Mouse (Mus musculus) cerebellum, adult 11-12 months (tissue): Measurements from ENCODE around the gene Usp3.
A peak's percentile ranks its signal among the peaks of the same experiment; 100 is the strongest.

Experiments used
- DNase-seq: peaks from one replicate; pipeline ENCODE4 v3.0.0; 2022

Usp3 gene

DNA sequence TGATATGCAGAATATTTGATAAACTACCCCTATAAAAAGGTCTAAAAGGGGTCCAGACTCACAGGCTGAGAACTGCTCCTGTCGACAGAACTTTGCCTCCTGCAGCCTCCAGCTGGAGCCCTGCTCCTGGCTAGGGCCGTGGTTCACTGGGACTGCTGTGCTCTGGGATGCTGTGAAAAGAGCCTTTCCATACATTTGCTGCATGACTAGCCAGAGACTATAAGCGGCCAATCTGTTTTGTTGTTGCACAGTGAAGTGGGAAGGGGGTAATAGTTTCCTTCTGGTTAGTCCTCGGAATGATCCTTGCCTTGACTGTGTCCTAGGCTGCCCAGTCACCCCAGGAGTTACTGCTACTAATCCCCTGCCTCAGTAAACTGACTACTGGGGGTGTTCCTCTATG lies 86.9 kb downstream of the Usp3 start:
- no peak for DNase-seq

DNA sequence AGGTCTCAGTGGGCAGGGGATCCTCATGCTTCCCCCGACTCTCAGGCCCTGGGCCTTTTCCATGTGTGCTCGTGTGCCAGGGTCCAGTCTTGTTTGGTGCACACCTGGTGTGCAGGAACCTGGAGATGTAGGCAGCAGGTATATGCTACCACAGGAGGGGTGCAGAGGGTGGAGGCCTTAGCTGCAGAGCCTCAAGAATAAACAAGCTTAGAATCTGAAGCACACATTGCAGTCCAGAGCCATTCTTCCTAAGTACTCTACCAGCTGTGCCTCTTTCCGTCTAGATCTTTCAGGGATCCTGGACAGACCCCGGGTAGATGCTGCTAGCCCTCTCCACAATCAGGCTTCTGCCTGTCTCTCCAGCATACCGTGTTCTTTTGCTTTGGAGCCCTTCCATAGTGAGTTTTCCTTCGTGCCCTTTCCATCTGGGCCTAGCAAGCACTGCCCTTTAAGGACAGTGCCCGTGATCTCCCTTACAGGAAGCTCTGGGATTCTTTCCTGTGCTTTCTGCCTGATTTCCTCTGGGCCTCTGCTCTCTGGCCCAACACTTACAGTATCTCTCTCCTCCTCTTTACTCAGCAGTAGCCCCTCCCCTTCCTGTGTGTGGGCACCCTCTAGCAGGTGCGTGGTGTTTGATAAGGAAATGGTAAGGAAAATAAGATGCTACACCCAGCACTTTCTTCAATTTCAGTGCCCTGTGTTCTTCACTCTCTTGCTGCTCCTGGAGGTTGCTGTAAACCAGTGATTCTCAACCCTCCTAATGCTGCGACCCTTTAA lies 87.6 kb downstream of the Usp3 start:
- no peak for DNase-seq

DNA sequence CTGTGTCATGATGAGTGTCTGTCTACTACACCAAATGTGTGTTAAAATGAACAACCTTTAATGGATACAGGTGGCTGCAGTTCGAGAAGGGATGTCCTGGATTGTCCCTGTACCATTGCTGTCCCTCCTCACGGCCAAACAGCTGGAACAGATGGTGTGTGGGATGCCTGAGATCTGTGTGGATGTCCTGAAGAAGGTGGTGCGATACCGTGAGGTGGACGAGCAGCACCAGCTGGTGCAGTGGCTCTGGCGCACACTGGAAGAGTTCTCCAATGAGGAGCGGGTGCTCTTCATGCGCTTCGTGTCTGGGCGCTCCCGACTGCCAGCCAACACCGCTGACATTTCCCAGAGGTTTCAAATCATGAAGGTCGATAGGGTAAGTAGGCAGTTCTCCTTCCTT lies 88.4 kb downstream of the Usp3 start:
- peak; percentile 24 for DNase-seq

DNA sequence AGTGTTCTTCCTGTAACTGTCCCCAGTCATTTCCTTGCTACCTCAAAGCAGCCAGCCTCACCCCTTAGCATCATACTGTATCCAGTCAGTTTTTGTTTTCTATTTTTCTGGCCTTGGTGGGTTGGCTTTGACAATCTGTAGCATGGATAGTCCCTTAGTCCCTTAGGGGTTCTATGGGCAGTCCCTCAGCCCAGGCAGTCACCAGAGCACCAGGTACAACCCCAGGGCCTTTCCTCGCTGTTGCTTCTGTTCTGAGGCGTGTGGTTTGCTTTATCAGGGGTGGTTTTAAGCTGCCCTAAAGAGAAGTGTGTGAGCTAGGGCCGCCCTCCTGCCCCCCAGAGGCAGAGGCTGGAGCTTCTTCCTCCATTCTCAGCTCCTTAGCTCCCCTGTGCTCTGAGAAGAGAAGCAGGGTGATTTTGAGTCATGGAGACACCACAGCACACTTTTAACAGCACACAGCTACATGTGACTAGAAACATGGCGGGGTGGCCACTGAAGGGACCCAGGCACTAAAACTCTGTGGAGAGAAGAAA lies 89.0 kb downstream of the Usp3 start:
- no peak for DNase-seq

DNA sequence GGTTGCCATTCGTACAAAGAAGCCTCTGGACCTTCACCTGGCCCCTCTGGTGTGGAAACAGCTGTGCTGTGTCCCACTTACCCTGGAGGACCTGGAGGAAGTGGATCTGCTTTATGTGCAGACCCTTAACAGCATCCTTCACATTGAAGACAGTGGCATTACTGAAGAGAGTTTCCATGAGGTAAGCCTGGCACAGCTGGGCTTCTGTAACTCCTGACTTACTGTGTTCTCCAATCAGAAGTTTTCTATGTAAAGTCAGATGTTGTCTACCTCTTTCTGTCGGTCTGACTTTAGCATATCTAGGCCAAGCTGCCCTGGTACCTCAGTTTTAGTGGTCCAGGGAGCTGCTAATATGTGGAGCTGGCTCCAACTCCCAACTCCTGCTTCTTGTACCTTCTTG lies 91.7 kb downstream of the Usp3 start:
- no peak for DNase-seq

DNA sequence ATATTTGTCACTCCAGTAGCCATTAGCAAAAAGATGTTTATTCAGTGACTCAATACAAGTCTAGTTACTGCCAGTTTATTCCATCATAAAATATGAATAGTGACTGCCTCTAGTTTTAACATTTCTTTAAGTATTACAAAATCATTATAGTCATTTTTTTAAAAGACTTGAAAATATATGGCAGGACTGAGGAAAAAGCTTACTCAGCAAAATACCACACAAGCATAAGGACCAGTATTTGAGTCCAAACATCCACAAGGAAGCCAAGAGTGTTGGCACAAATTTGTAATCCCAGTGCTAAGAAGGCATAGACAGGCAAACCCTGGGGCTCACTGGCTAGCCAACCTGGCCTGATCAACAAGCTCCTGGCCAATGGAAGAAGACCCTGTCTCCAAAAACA lies 99.0 kb downstream of the Usp3 start:
- DNase-seq, result no peak

DNA sequence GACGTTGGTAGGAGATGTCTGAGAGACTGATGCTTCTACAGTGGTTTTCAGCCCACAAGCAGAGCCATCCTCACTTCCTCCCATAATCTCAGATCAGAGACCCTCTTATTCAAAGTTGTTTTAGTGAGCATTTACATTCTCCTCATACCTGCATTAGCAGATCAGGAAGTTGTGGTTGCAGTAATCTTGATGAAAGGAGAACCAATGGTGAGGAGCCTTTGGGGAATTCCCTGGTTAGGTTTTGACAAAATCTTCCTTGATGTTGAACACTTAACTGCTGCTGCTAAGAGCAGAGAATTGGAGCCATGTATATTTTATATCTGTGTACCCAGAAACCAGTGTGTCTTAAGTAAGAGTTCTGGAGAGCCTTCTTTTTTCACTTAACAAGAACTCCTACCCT lies 100.6 kb downstream of the Usp3 start:
- DNase-seq, result no peak

DNA sequence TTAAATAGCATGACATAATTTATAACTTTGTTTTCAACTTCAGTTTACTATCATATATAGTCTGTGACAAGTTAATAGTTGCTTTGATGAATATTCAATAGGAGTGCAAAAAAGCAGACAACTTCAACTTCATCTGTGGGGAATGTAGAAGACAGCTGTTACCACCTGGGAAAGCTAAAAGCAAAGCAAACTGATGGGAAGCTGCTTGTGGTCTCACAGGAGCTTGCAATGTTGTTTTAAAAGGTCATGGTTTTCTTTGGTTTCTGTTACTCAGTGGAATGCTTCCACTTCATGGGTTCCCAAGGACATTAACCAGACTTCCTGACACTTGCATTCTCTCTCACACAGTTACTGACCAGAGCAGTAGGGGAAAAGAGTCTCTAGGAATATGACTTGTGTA lies 104.2 kb downstream of the Usp3 start:
- no peak for DNase-seq

DNA sequence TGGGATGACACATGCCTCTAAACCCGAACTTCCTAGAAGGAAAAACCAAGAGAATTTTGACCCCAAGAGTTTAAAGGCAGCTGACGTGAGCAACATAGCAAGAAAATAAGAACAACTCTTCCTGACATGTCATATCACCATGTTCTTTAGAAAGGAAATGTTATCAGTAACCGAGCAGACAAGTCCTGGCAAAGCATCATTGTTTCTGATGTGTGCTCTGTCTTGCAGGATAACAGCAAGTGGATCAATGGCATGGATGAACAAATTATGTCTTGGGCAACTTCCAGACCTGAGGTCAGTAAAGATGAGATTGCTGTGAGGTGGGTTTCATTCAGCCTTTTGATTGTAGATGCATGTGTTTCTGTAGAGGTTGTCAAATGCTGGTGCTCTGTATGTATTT lies 109.5 kb downstream of the Usp3 start:
- no peak for DNase-seq

DNA sequence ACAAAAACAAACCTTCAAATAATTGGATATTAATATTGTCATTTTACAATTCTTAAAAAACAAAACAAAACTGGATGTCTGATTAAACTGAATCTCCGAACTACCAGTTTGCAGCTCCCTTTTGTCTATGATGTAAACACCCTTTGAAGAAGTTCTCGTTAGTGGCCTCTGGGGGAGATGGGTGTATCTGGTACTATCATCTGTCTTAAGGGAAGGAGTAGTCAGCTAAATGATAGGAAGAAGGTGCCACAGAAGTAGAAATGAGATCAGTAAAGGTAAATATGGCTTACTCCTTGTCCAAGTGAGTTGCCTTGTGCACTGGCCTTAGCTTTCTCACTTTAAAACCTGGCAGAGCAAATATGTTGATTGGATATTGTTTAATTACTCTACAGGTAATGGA lies 115.2 kb downstream of the Usp3 start:
- no peak for DNase-seq

DNA sequence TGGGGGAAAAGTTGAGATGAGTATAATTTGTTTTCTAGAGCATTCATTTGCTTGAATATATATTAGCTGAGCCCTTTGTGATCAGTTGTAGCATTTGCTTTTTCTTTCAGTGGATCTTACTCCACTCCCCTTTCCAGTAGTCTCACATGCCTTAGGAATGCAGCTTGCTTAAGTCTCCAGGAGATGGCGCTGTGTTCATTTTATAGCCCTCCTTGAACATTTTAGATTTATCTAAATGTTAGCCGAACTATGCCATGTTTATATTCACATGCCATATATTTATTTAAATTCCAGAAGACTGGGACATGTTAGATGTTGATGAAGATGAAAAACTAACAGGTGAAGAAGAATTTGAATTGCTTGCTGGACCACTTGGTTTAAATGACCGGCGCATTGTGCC lies 127.9 kb downstream of the Usp3 start:
- DNase-seq, result no peak
